Mouse (Mus musculus) neural tube, embryonic 12.5 days (tissue): Measurements from ENCODE around the gene Rock2. TPM values are rescaled to one million over a fixed set of nuclear protein-coding genes. Genes with fewer than 3 reads are reported as not detected.

Experiments
- ATAC-seq: fragments of 200-750 bp; cut with Nextera tagmentation; 2 replicates; pipeline ENCODE4 v1.8.0; 2017; ENCODE audit warnings: low read depth, mild to moderate bottlenecking, moderate TSS enrichment, moderate library complexity; ENCODE audit not compliant: low FRiP score
- H3K27ac ChIP-seq: fragments of 300-500 bp; sonication (generic); 2 replicates; pipeline ENCODE4 v1.5.1; 2016
- H3K27me3 ChIP-seq: fragments of 300-500 bp; sonication (generic); replicated peaks from 2 replicates; pipeline ENCODE4 v1.6.1; 2016; ENCODE audit warnings: mild to moderate bottlenecking
- H3K36me3 ChIP-seq: fragments of 300-500 bp; sonication (generic); 2 replicates; pipeline ENCODE4 v1.6.1; 2016; ENCODE audit warnings: mild to moderate bottlenecking
- H3K4me1 ChIP-seq: fragments of 300-500 bp; sonication (generic); 2 replicates; pipeline ENCODE4 v1.6.1; 2016
- H3K4me2 ChIP-seq: fragments of 300-500 bp; sonication (generic); replicated peaks from 2 replicates; pipeline ENCODE4 v1.6.1; 2016; ENCODE audit warnings: mild to moderate bottlenecking
- H3K4me3 ChIP-seq: fragments of 300-500 bp; sonication (generic); 2 replicates; pipeline ENCODE4 v1.5.1; 2016
- H3K9ac ChIP-seq: fragments of 300-500 bp; sonication (generic); 2 replicates; pipeline ENCODE4 v1.6.1; 2016; ENCODE audit warnings: mild to moderate bottlenecking
- H3K9me3 ChIP-seq: fragments of 300-500 bp; sonication (generic); 2 replicates; pipeline ENCODE4 v1.6.1; 2016; ENCODE audit warnings: mild to moderate bottlenecking
- WGBS: fragments of 180-500 bp; shearing (Covaris S2); methylation state at CpG from one replicate; pipeline ENCODE4 v1.1.7; 2016; 5-methylcytosine and 5-hydroxymethylcytosine counted together
- polyA plus RNA-seq: library from polyadenylated mRNA; unstranded; fragments of >200 nt; fragmentation: Nextera tagmentation; extraction: Ambion mirVana; gene quantifications from 2 replicates; pipeline ENCODE4 v1.2.1, GENCODE M21; 2016

Gene Rock2
- polyA plus RNA-seq, 1 experiment from 2014 or later = 21.4 TPM

- H3K4me2 ChIP-seq = no peak overlapping the region
- ATAC-seq = no peak
- H3K9ac ChIP-seq = no peak overlapping the region
- H3K27ac ChIP-seq = no peak overlapping the region
- H3K4me3 ChIP-seq = no peak overlapping the region
- WGBS = 58% methylated on average over 2 of the region's 2 CpGs
- H3K9me3 ChIP-seq = no peaks in the 10 kb centered on the region
- H3K36me3 ChIP-seq = no peaks in the 10 kb centered on the region
- no peaks in the 10 kb centered on the region for H3K27me3 ChIP-seq
- H3K4me1 ChIP-seq = peaks cover 8% of the 10 kb centered on the region
These were observed 20.6 kb upstream of the Rock2 start for GRCm38 (mm10) chr12:16874086-16874485.

- ATAC-seq = no peak
- no peak overlapping the region for H3K27ac ChIP-seq
- H3K27me3 ChIP-seq = no peaks in the 10 kb centered on the region
- no peaks in the 10 kb centered on the region for H3K36me3 ChIP-seq
- H3K4me1 ChIP-seq = peaks cover 4% of the 10 kb centered on the region
- H3K9me3 ChIP-seq = no peaks in the 10 kb centered on the region
- 75% methylated on average over 4 of the region's 4 CpGs for WGBS
- no peak overlapping the region for H3K9ac ChIP-seq
- H3K4me2 ChIP-seq = no peak overlapping the region
- no peak overlapping the region for H3K4me3 ChIP-seq
These were observed 19.4 kb upstream of the Rock2 start for GRCm38 (mm10) chr12:16875269-16875668.

- 88% methylated on average over 7 of the region's 7 CpGs for WGBS
- no peaks in the 10 kb centered on the region for H3K9me3 ChIP-seq
- no peak overlapping the region for H3K27ac ChIP-seq
- H3K4me1 ChIP-seq = no peaks in the 10 kb centered on the region
- no peaks in the 10 kb centered on the region for H3K27me3 ChIP-seq
- no peak overlapping the region for H3K4me2 ChIP-seq
- H3K9ac ChIP-seq = no peak overlapping the region
- no peak overlapping the region for H3K4me3 ChIP-seq
- no peak for ATAC-seq
- H3K36me3 ChIP-seq = no peaks in the 10 kb centered on the region
These were observed 19.0 kb upstream of the Rock2 start for GRCm38 (mm10) chr12:16875678-16876077.

- H3K4me1 ChIP-seq = no peaks in the 10 kb centered on the region
- no peaks in the 10 kb centered on the region for H3K9me3 ChIP-seq
- no peak overlapping the region for H3K27ac ChIP-seq
- no peak overlapping the region for H3K4me3 ChIP-seq
- no peak for ATAC-seq
- WGBS = 75% methylated on average over 3 of the region's 3 CpGs
- no peaks in the 10 kb centered on the region for H3K27me3 ChIP-seq
- H3K9ac ChIP-seq = no peak overlapping the region
- no peaks in the 10 kb centered on the region for H3K36me3 ChIP-seq
- H3K4me2 ChIP-seq = no peak overlapping the region
These were observed 18.0 kb upstream of the Rock2 start for GRCm38 (mm10) chr12:16876667-16877066.

- Histone ChIP-seq H3K27ac (no peak overlapping the region), H3K36me3 (no peaks in the 10 kb centered on the region)
- WGBS = 70% methylated on average over 5 of the region's 5 CpGs
These were observed 17.6 kb upstream of the Rock2 start for GRCm38 (mm10) chr12:16877141-16877540.

GRCm38 (mm10) chr12:16877679-16878078 lies 17.0 kb upstream of the Rock2 start:
- 55% methylated on average over 1 of the region's 1 CpGs for WGBS
- Histone ChIP-seq H3K36me3 (no peaks in the 10 kb centered on the region), H3K4me1 (no peaks in the 10 kb centered on the region), H3K9ac (no peak overlapping the region), H3K4me2 (no peak overlapping the region), H3K9me3 (no peaks in the 10 kb centered on the region), H3K27ac (no peak overlapping the region), H3K27me3 (no peaks in the 10 kb centered on the region), H3K4me3 (no peak overlapping the region)
- no peak for ATAC-seq

More at GRCm38 (mm10) chr12:16877141-16877540, 17.6 kb upstream of the Rock2 start:
- H3K9ac ChIP-seq = no peak overlapping the region
- H3K27me3 ChIP-seq = no peaks in the 10 kb centered on the region
- no peak overlapping the region for H3K4me2 ChIP-seq
- ATAC-seq = no peak
- H3K9me3 ChIP-seq = no peaks in the 10 kb centered on the region
- no peak overlapping the region for H3K4me3 ChIP-seq
- no peaks in the 10 kb centered on the region for H3K4me1 ChIP-seq

- Histone ChIP-seq H3K36me3 (no peaks in the 10 kb centered on the region), H3K9ac (no peak overlapping the region), H3K4me3 (no peak overlapping the region), H3K4me1 (no peaks in the 10 kb centered on the region), H3K9me3 (no peaks in the 10 kb centered on the region), H3K27me3 (no peaks in the 10 kb centered on the region), H3K27ac (no peak overlapping the region), H3K4me2 (no peak overlapping the region)
- ATAC-seq = no peak
- 86% methylated on average over 1 of the region's 1 CpGs for WGBS
These were observed 15.3 kb upstream of the Rock2 start for GRCm38 (mm10) chr12:16879369-16879768.

- H3K4me2 ChIP-seq = no peak overlapping the region
- H3K27ac ChIP-seq = no peak overlapping the region
- ATAC-seq = no peak
- H3K4me1 ChIP-seq = no peaks in the 10 kb centered on the region
- H3K9me3 ChIP-seq = no peaks in the 10 kb centered on the region
- H3K9ac ChIP-seq = no peak overlapping the region
- H3K4me3 ChIP-seq = no peak overlapping the region
- WGBS = 94% methylated on average over 4 of the region's 4 CpGs
- H3K27me3 ChIP-seq = no peaks in the 10 kb centered on the region
- no peaks in the 10 kb centered on the region for H3K36me3 ChIP-seq
These were observed 14.6 kb upstream of the Rock2 start for GRCm38 (mm10) chr12:16880077-16880476.

- WGBS = 79% methylated on average over 3 of the region's 3 CpGs
- Histone ChIP-seq H3K9me3 (no peaks in the 10 kb centered on the region), H3K9ac (no peak overlapping the region), H3K4me3 (no peak overlapping the region), H3K4me2 (no peak overlapping the region), H3K36me3 (no peaks in the 10 kb centered on the region), H3K27me3 (no peaks in the 10 kb centered on the region), H3K27ac (no peak overlapping the region), H3K4me1 (no peaks in the 10 kb centered on the region)
- no peak for ATAC-seq
These were observed 12.3 kb upstream of the Rock2 start for GRCm38 (mm10) chr12:16882442-16882841.

GRCm38 (mm10) chr12:16883111-16883510 lies 11.6 kb upstream of the Rock2 start:
- Histone ChIP-seq H3K4me3 (no peak overlapping the region), H3K9me3 (no peaks in the 10 kb centered on the region), H3K27me3 (no peaks in the 10 kb centered on the region), H3K4me1 (no peaks in the 10 kb centered on the region), H3K9ac (no peak overlapping the region), H3K36me3 (no peaks in the 10 kb centered on the region), H3K4me2 (no peak overlapping the region), H3K27ac (no peak overlapping the region)
- WGBS = 60% methylated on average over 7 of the region's 7 CpGs
- ATAC-seq = no peak

- no peak overlapping the region for H3K9ac ChIP-seq
- H3K4me3 ChIP-seq = no peak overlapping the region
- WGBS = 88% methylated on average over 4 of the region's 4 CpGs
- H3K27me3 ChIP-seq = no peaks in the 10 kb centered on the region
- H3K4me2 ChIP-seq = no peak overlapping the region
- no peak for ATAC-seq
- no peak overlapping the region for H3K27ac ChIP-seq
- no peaks in the 10 kb centered on the region for H3K4me1 ChIP-seq
- H3K36me3 ChIP-seq = no peaks in the 10 kb centered on the region
- no peaks in the 10 kb centered on the region for H3K9me3 ChIP-seq
These were observed 10.2 kb upstream of the Rock2 start for GRCm38 (mm10) chr12:16884534-16884933.

- no peaks in the 10 kb centered on the region for H3K4me1 ChIP-seq
- WGBS = 91% methylated on average over 6 of the region's 6 CpGs
- no peak overlapping the region for H3K4me3 ChIP-seq
- no peaks in the 10 kb centered on the region for H3K9me3 ChIP-seq
- no peaks in the 10 kb centered on the region for H3K36me3 ChIP-seq
- ATAC-seq = no peak
- H3K4me2 ChIP-seq = no peak overlapping the region
- no peak overlapping the region for H3K27ac ChIP-seq
- H3K27me3 ChIP-seq = no peaks in the 10 kb centered on the region
- H3K9ac ChIP-seq = no peak overlapping the region
These were observed 8.3 kb upstream of the Rock2 start for GRCm38 (mm10) chr12:16886354-16886753.

GRCm38 (mm10) chr12:16893039-16893438 lies 1.7 kb upstream of the Rock2 start:
- Histone ChIP-seq H3K27me3 (no peaks in the 10 kb centered on the region), H3K9ac (no peak overlapping the region), H3K27ac (no peak overlapping the region), H3K36me3 (no peaks in the 10 kb centered on the region), H3K4me2 (no peak overlapping the region), H3K9me3 (no peaks in the 10 kb centered on the region), H3K4me1 (peaks cover 23% of the 10 kb centered on the region), H3K4me3 (no peak overlapping the region)
- 84% methylated on average over 2 of the region's 2 CpGs for WGBS
- ATAC-seq = no peak
